ENCODE assay signal across 9 mouse cellular contexts in the genomic region with DNA sequence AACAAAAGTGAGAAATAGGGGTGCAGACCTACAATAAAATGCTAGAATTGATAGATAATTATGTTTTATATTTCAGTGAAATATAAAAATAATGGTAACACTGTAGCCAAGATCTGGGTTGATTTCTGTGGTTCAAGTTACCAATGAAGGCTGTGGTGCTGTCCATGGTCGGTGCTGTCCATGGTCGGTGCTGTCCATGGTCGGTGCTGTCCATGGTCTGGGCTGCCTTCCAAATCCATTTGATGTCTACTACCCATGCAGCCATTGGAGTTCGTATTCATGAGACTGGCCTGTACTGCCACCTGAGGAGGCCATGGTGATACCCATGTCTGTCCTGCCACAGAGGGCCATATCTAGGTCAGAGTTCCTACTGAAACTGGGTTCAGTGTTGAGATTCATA.
DNase-seq lines count a peak whose midpoint lies in the region; TF ChIP-seq lines count a peak whose summit lies in the region.
"Had no signal": no experiment of that assay in that cellular context is flagged by ENCODE, and none has a peak within 500 bp of the region (broad histone marks: within the 10 kb centered on the region; RNA-seq: fewer than 3 reads in every experiment).

No protein-coding gene starts in this region.

- no peak overlapping the region for H3K4me3 ChIP-seq in layer of hippocampus, adult 2 months
- H3K4me3 ChIP-seq: liver, embryonic 13.5 days had no signal

- DNase-seq in heart, postnatal 14 days: peak; percentile 3 to 34
- no peak for DNase-seq in heart, postnatal 36 days
- peak; percentile 6 for DNase-seq in 3T3-L1 (ENCODE audit: low read depth, low spot score)
- DNase-seq in R1 (ENCODE audit: low read depth, low spot score): peak; percentile 12
- DNase-seq in kidney, postnatal 4 days: peak; percentile 79 to 81
- DNase-seq in cerebellum, adult 9-10 months: no peak
- no peak for DNase-seq in layer of hippocampus, adult 2 months (ENCODE audit: low spot score in 2 of 2)
- DNase-seq in left cerebral cortex, adult 8-10 months (ENCODE audit: low spot score in 2 of 2): no peak
- DNase-seq: liver, embryonic 13.5 days had no signal

- H3K27ac ChIP-seq in layer of hippocampus, adult 2 months: no peak overlapping the region
- H3K27ac ChIP-seq: liver, embryonic 13.5 days had no signal

- intact Hi-C loops in heart, postnatal 14 days (cut with DNase I): no loop called here
- intact Hi-C loops in heart, postnatal 36 days (cut with DNase I): no loop called here

- TF ChIP-seq CTCF in layer of hippocampus, adult 2 months (conservative IDR thresholded peaks at IDR 0.05): no peak

Comparison
In these comparisons a context has a peak if more than half of its experiments do, and no peak if none do; other contexts are left out.
1. DNase-seq: peak in heart, postnatal 14 days (2 of 2), 3T3-L1 (single experiment), R1 (single experiment) and kidney, postnatal 4 days (2 of 2); none in heart, postnatal 36 days (0 of 2), cerebellum, adult 9-10 months (single experiment), layer of hippocampus, adult 2 months (0 of 2) and left cerebral cortex, adult 8-10 months (0 of 2).